Mouse (Mus musculus): ENCODE results near the gene Pgpep1l. TPM values are rescaled to one million over a fixed set of nuclear protein-coding genes. Genes with fewer than 3 reads are reported as not detected.
A peak's percentile ranks its signal among the peaks of the same experiment; 100 is the strongest.
"Not testable (repeated sequence)": the region's sequence is repeated elsewhere in the genome, so short reads cannot be mapped to it uniquely, and the experiment has no call there.

The Pgpep1l gene
- polyA plus RNA-seq, 1 experiment from 2014 or later = not detected

GRCm38 (mm10) chr7:68277054-68277896 lies 13.2 kb upstream of the Pgpep1l start:
- peak; percentile 52 for ATAC-seq (ENCODE audit: low FRiP score, low TSS enrichment)
- Histone ChIP-seq H3K4me1 (ENCODE audit: insufficient read depth, low read length) (peaks cover 17% of the 10 kb centered on the region), H3K9me3 (ENCODE audit: low read length) (no peaks in the 10 kb centered on the region), H3K27me3 (ENCODE audit: insufficient read depth, low read length) (no peaks in the 10 kb centered on the region), H3K4me3 (ENCODE audit: low read length) (no peak overlapping the region), H3K36me3 (ENCODE audit: insufficient read depth, low read length) (no peaks in the 10 kb centered on the region), H3K4me2 (replicated peaks; ENCODE audit: low read depth, low read length) (no peak overlapping the region), H3K9ac (replicated peaks; ENCODE audit: low read length) (no peak overlapping the region), H3K27ac (ENCODE audit: low read length) (peak overlapping the region; percentile 17; the same call in 1 of the 2 replicates)
- 27% methylated on average over 11 of the region's 11 CpGs for WGBS

GRCm38 (mm10) chr7:68275838-68276731 lies 12.1 kb upstream of the Pgpep1l start:
- H3K4me2 ChIP-seq (replicated peaks; ENCODE audit: low read depth, low read length) = peak overlapping the region; percentile 74
- peak overlapping the region; percentile 40 for H3K4me3 ChIP-seq (ENCODE audit: low read length)
- H3K27me3 ChIP-seq (ENCODE audit: insufficient read depth, low read length) = no peaks in the 10 kb centered on the region
- H3K36me3 ChIP-seq (ENCODE audit: insufficient read depth, low read length) = no peaks in the 10 kb centered on the region
- WGBS = 5% methylated on average over 35 of the region's 36 CpGs
- peak; percentile 63 for ATAC-seq (ENCODE audit: low FRiP score, low TSS enrichment)
- H3K4me1 ChIP-seq (ENCODE audit: insufficient read depth, low read length) = peaks cover 17% of the 10 kb centered on the region
- no peak overlapping the region for H3K27ac ChIP-seq (ENCODE audit: low read length)
- peak overlapping the region; percentile 54 for H3K9ac ChIP-seq (replicated peaks; ENCODE audit: low read length)
- no peaks in the 10 kb centered on the region for H3K9me3 ChIP-seq (ENCODE audit: low read length)

- ATAC-seq (ENCODE audit: low FRiP score, low TSS enrichment); H3K36me3 ChIP-seq (ENCODE audit: insufficient read depth, low read length); H3K27ac ChIP-seq (ENCODE audit: low read length); H3K27me3 ChIP-seq (ENCODE audit: insufficient read depth, low read length); H3K9me3 ChIP-seq (ENCODE audit: low read length): not testable (repeated sequence)
- peak overlapping the region; percentile 40 for H3K4me3 ChIP-seq (ENCODE audit: low read length)
- peaks cover 17% of the 10 kb centered on the region for H3K4me1 ChIP-seq (ENCODE audit: insufficient read depth, low read length)
- 58% methylated on average over 9 of the region's 9 CpGs for WGBS
- peak overlapping the region; percentile 74 for H3K4me2 ChIP-seq (replicated peaks; ENCODE audit: low read depth, low read length)
- peak overlapping the region; percentile 54; the same call in 1 of the 2 replicates for H3K9ac ChIP-seq (replicated peaks; ENCODE audit: low read length)
These were observed 11.4 kb upstream of the Pgpep1l start for GRCm38 (mm10) chr7:68275445-68275837.

- no peak overlapping the region for H3K4me2 ChIP-seq (replicated peaks; ENCODE audit: low read depth, low read length)
- H3K4me3 ChIP-seq (ENCODE audit: low read length) = no peak overlapping the region
- H3K9me3 ChIP-seq (ENCODE audit: low read length) = no peaks in the 10 kb centered on the region
- no peaks in the 10 kb centered on the region for H3K27me3 ChIP-seq (ENCODE audit: insufficient read depth, low read length)
- 55% methylated on average over 9 of the region's 9 CpGs for WGBS
- peaks cover 17% of the 10 kb centered on the region for H3K4me1 ChIP-seq (ENCODE audit: insufficient read depth, low read length)
- H3K36me3 ChIP-seq (ENCODE audit: insufficient read depth, low read length) = no peaks in the 10 kb centered on the region
- no peak overlapping the region for H3K27ac ChIP-seq (ENCODE audit: low read length)
- H3K9ac ChIP-seq (replicated peaks; ENCODE audit: low read length) = no peak overlapping the region
- no peak for ATAC-seq (ENCODE audit: low FRiP score, low TSS enrichment)
These were observed 10.9 kb upstream of the Pgpep1l start for GRCm38 (mm10) chr7:68274951-68275350.

- no peak for ATAC-seq (ENCODE audit: low FRiP score, low TSS enrichment)
- WGBS = 68% methylated on average over 2 of the region's 2 CpGs
These were observed 10.2 kb upstream of the Pgpep1l start for GRCm38 (mm10) chr7:68274218-68274617.

GRCm38 (mm10) chr7:68273515-68273914 lies 9.5 kb upstream of the Pgpep1l start, which contains the start of gene Fam169b:
Fam169b (plus strand) TSS chr7:68273839.
- H3K36me3 ChIP-seq (ENCODE audit: insufficient read depth, low read length) = no peaks in the 10 kb centered on the region
- no peak within 1 kb of the TSS for H3K4me3 ChIP-seq (ENCODE audit: low read length)
- H3K27me3 ChIP-seq (ENCODE audit: insufficient read depth, low read length) = no peaks in the 10 kb centered on the region
- no peak within 1 kb of the TSS for H3K4me2 ChIP-seq (replicated peaks; ENCODE audit: low read depth, low read length)
- no peak within 1 kb of the TSS for H3K27ac ChIP-seq (ENCODE audit: low read length)
- H3K9ac ChIP-seq (replicated peaks; ENCODE audit: low read length) = no peak within 1 kb of the TSS
- no peak for ATAC-seq (ENCODE audit: low FRiP score, low TSS enrichment)
- H3K9me3 ChIP-seq (ENCODE audit: low read length) = no peaks in the 10 kb centered on the region
- H3K4me1 ChIP-seq (ENCODE audit: insufficient read depth, low read length) = peaks cover 17% of the 10 kb centered on the region

More at GRCm38 (mm10) chr7:68274218-68274617, 10.2 kb upstream of the Pgpep1l start:
- no peaks in the 10 kb centered on the region for H3K9me3 ChIP-seq (ENCODE audit: low read length)
- no peak overlapping the region for H3K9ac ChIP-seq (replicated peaks; ENCODE audit: low read length)
- no peaks in the 10 kb centered on the region for H3K27me3 ChIP-seq (ENCODE audit: insufficient read depth, low read length)
- no peak overlapping the region for H3K4me2 ChIP-seq (replicated peaks; ENCODE audit: low read depth, low read length)
- no peak overlapping the region for H3K4me3 ChIP-seq (ENCODE audit: low read length)
- no peaks in the 10 kb centered on the region for H3K36me3 ChIP-seq (ENCODE audit: insufficient read depth, low read length)
- peaks cover 17% of the 10 kb centered on the region for H3K4me1 ChIP-seq (ENCODE audit: insufficient read depth, low read length)
- H3K27ac ChIP-seq (ENCODE audit: low read length) = no peak overlapping the region

- H3K9me3 ChIP-seq (ENCODE audit: low read length) = no peaks in the 10 kb centered on the region
- WGBS = 91% methylated on average over 10 of the region's 10 CpGs
- H3K4me2 ChIP-seq (replicated peaks; ENCODE audit: low read depth, low read length) = no peak overlapping the region
- no peaks in the 10 kb centered on the region for H3K36me3 ChIP-seq (ENCODE audit: insufficient read depth, low read length)
- no peak overlapping the region for H3K27ac ChIP-seq (ENCODE audit: low read length)
- H3K9ac ChIP-seq (replicated peaks; ENCODE audit: low read length) = no peak overlapping the region
- H3K27me3 ChIP-seq (ENCODE audit: insufficient read depth, low read length) = no peaks in the 10 kb centered on the region
- no peak overlapping the region for H3K4me3 ChIP-seq (ENCODE audit: low read length)
- peaks cover 17% of the 10 kb centered on the region for H3K4me1 ChIP-seq (ENCODE audit: insufficient read depth, low read length)
- no peak for ATAC-seq (ENCODE audit: low FRiP score, low TSS enrichment)
These were observed 8.6 kb upstream of the Pgpep1l start for GRCm38 (mm10) chr7:68272607-68273006.

GRCm38 (mm10) chr7:68271816-68272215 lies 7.8 kb upstream of the Pgpep1l start:
- H3K36me3 ChIP-seq (ENCODE audit: insufficient read depth, low read length) = no peaks in the 10 kb centered on the region
- no peak overlapping the region for H3K4me3 ChIP-seq (ENCODE audit: low read length)
- no peak overlapping the region for H3K27ac ChIP-seq (ENCODE audit: low read length)
- H3K4me1 ChIP-seq (ENCODE audit: insufficient read depth, low read length) = peaks cover 16% of the 10 kb centered on the region
- WGBS = 92% methylated on average over 6 of the region's 6 CpGs
- no peak overlapping the region for H3K4me2 ChIP-seq (replicated peaks; ENCODE audit: low read depth, low read length)
- H3K27me3 ChIP-seq (ENCODE audit: insufficient read depth, low read length) = no peaks in the 10 kb centered on the region
- no peaks in the 10 kb centered on the region for H3K9me3 ChIP-seq (ENCODE audit: low read length)
- ATAC-seq (ENCODE audit: low FRiP score, low TSS enrichment) = no peak
- H3K9ac ChIP-seq (replicated peaks; ENCODE audit: low read length) = no peak overlapping the region

GRCm38 (mm10) chr7:68270551-68270950 lies 6.5 kb upstream of the Pgpep1l start:
- Histone ChIP-seq H3K4me3 (ENCODE audit: low read length) (no peak overlapping the region), H3K27ac (ENCODE audit: low read length) (no peak overlapping the region), H3K4me1 (ENCODE audit: insufficient read depth, low read length) (peaks cover 17% of the 10 kb centered on the region), H3K9ac (replicated peaks; ENCODE audit: low read length) (no peak overlapping the region), H3K4me2 (replicated peaks; ENCODE audit: low read depth, low read length) (no peak overlapping the region), H3K27me3 (ENCODE audit: insufficient read depth, low read length) (0 out of 2 replicates have a peak, but pooled peaks cover 4% of the 10 kb centered on the region), H3K9me3 (ENCODE audit: low read length) (no peaks in the 10 kb centered on the region), H3K36me3 (ENCODE audit: insufficient read depth, low read length) (no peaks in the 10 kb centered on the region)
- ATAC-seq (ENCODE audit: low FRiP score, low TSS enrichment) = no peak
- WGBS = 56% methylated on average over 4 of the region's 4 CpGs
